Mouse (Mus musculus) hindbrain, embryonic 12.5 days (tissue): ENCODE results near the gene 3110082I17Rik. TPM values are rescaled to one million over a fixed set of nuclear protein-coding genes. Genes with fewer than 3 reads are reported as not detected.

ENCODE experiments used
- ATAC-seq: fragments of 200-750 bp; cut with Nextera tagmentation; 2 replicates; pipeline ENCODE4 v1.8.0; 2017; ENCODE audit warnings: moderate TSS enrichment; ENCODE audit not compliant: low FRiP score
- H3K27ac ChIP-seq: fragments of 300-500 bp; sonication (generic); 2 replicates; pipeline ENCODE4 v1.5.1; 2016; ENCODE audit warnings: mild to moderate bottlenecking
- H3K27me3 ChIP-seq: fragments of 300-500 bp; sonication (generic); 2 replicates; pipeline ENCODE4 v1.6.1; 2016; ENCODE audit warnings: mild to moderate bottlenecking
- H3K36me3 ChIP-seq: fragments of 300-500 bp; sonication (generic); 2 replicates; pipeline ENCODE4 v1.6.1; 2016; ENCODE audit warnings: mild to moderate bottlenecking
- H3K4me1 ChIP-seq: fragments of 300-500 bp; sonication (generic); 2 replicates; pipeline ENCODE4 v1.6.1; 2016
- H3K4me2 ChIP-seq: fragments of 300-500 bp; sonication (generic); replicated peaks from 2 replicates; pipeline ENCODE4 v1.6.1; 2016; ENCODE audit warnings: mild to moderate bottlenecking
- H3K4me3 ChIP-seq: fragments of 300-500 bp; sonication (generic); 2 replicates; pipeline ENCODE4 v1.5.1; 2016; ENCODE audit warnings: mild to moderate bottlenecking
- H3K9ac ChIP-seq: fragments of 300-500 bp; sonication (generic); 2 replicates; pipeline ENCODE4 v1.6.1; 2016; ENCODE audit warnings: mild to moderate bottlenecking, moderate library complexity
- H3K9me3 ChIP-seq: fragments of 300-500 bp; sonication (generic); replicated peaks from 2 replicates; pipeline ENCODE4 v1.6.1; 2016; ENCODE audit warnings: mild to moderate bottlenecking
- WGBS: fragments of 180-500 bp; shearing (Covaris S2); methylation state at CpG from one replicate; pipeline ENCODE4 v1.1.7; 2016; 5-methylcytosine and 5-hydroxymethylcytosine counted together
- polyA plus RNA-seq: library from polyadenylated mRNA; unstranded; fragments of >200 nt; fragmentation: Nextera tagmentation; extraction: Ambion mirVana; gene quantifications from 2 replicates; pipeline ENCODE4 v1.2.1, GENCODE M21; 2016

3110082I17Rik gene
- polyA plus RNA-seq, 1 experiment from 2014 or later, result 26.3 TPM

DNA sequence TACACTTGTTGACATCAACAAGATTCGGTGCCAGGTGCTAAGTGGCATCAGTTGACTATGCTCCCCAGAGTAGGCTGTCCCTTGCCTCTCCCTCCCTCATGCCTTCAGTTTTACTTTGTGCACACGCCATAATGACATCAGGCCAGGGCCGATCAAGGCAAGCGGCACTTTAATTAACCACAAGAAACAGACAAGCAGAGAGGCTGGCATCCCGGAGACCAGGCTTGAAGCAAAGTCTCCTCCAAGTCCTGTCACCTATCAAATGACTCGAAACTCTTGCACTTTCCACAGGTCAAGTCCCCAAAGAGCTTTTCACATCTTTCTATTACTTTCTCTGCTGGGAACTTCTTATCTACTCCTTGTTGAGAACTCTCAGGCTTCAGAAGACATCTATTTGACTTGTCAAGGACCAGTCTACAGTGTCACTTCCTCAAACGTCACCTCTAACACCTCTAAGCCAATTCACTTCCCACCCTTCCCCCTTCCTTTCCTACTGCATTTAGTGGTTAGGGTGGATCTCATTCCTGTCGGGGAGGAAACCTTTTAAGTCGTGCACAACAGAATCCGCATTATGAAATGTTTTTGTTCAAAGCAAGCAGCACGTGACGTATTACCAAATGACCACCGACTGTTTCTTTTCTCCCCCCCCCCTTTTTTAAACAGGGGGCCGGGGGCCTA lies 23.0 kb upstream of the 3110082I17Rik start:
- H3K4me3 ChIP-seq, result peak overlapping the region; percentile 92
- no peaks in the 10 kb centered on the region for H3K27me3 ChIP-seq
- peak overlapping the region; percentile 91 for H3K4me2 ChIP-seq
- peaks cover 10% of the 10 kb centered on the region for H3K4me1 ChIP-seq
- H3K9ac ChIP-seq, result peak overlapping the region; percentile 83
- H3K36me3 ChIP-seq, result peaks cover 38% of the 10 kb centered on the region
- whole genome bisulfite sequencing, result 67% methylated on average over 14 of the region's 14 CpGs
- H3K27ac ChIP-seq, result no peak overlapping the region
- H3K9me3 ChIP-seq, result peaks cover 8% of the 10 kb centered on the region; the same call in 1 of the 2 replicates
- ATAC-seq, result no peak

DNA sequence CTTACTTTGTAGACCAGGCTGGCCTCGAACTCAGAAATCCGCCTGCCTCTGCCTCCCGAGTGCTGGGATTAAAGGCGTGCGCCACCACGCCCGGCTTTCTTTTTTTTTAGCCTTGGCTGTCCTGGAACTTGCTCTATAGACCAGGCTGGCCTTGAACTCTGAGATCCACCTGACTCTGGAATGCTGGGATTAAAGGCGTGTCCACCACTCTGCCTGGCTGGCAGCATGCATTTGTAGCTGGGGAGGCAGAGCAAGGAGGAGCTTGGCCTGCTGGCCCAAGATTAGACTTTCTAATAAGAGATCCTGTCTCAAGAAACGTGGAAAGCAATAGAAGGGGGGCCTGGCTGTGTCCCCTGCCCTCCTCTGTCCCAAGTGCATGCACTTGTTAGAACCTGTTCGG lies 20.1 kb upstream of the 3110082I17Rik start:
- Histone ChIP-seq H3K4me1 (peaks cover 10% of the 10 kb centered on the region), H3K36me3 (peaks cover 64% of the 10 kb centered on the region), H3K9me3 (no peaks in the 10 kb centered on the region), H3K27me3 (no peaks in the 10 kb centered on the region), H3K4me3 (no peak overlapping the region), H3K9ac (no peak overlapping the region), H3K4me2 (no peak overlapping the region), H3K27ac (no peak overlapping the region)
- ATAC-seq, result no peak
- WGBS, result 90% methylated on average over 10 of the region's 10 CpGs

DNA sequence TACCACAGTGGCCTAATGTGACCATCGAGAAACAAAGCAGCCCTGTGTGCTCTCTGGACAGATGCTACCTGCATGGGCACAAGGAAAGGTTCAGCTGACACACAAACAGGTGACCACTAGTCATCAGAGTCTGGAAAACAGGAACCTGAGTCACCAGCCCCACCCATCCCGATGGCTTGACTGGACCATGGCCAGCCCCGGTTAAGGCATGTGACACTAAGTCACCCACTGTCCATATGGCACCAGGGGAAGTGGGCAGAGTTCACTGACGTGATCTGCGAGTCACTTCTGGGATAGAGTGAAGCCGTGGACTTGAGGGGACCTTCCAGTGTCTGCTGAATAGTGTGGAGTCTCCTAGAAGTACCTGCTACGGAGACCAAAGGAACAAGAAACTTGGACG lies 18.8 kb upstream of the 3110082I17Rik start:
- no peak overlapping the region for H3K4me2 ChIP-seq
- H3K9ac ChIP-seq, result no peak overlapping the region
- WGBS, result 91% methylated on average over 8 of the region's 8 CpGs
- no peaks in the 10 kb centered on the region for H3K9me3 ChIP-seq
- peaks cover 78% of the 10 kb centered on the region for H3K36me3 ChIP-seq
- H3K4me3 ChIP-seq, result no peak overlapping the region
- no peaks in the 10 kb centered on the region for H3K27me3 ChIP-seq
- no peak for ATAC-seq
- H3K27ac ChIP-seq, result no peak overlapping the region
- peaks cover 10% of the 10 kb centered on the region for H3K4me1 ChIP-seq

DNA sequence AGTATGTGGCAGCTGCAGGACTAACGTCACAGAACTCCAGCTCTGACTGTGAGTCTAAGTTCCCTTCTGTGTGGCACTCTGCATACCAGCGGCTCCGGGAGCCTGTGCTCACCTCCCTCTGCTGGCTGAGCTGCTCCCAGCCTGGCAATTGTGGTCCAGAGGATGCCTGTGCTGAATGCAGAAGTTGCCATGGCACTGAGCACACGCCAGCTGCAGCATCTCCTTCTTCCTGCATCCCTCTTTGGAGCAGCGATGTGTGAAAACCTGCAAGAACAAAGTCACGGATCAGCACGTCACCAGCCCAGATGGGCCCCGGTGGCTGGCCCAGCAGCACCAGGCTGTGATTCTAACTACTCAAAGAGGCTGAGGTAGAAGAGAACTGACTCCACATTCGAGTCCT lies 14.4 kb upstream of the 3110082I17Rik start:
- H3K4me3 ChIP-seq, result no peak overlapping the region
- H3K4me1 ChIP-seq, result no peaks in the 10 kb centered on the region
- H3K27ac ChIP-seq, result no peak overlapping the region
- peak; percentile 32; the same call in 1 of the 2 replicates for ATAC-seq
- no peak overlapping the region for H3K9ac ChIP-seq
- H3K4me2 ChIP-seq, result no peak overlapping the region
- WGBS, result 64% methylated on average over 9 of the region's 9 CpGs
- no peaks in the 10 kb centered on the region for H3K9me3 ChIP-seq
- peaks cover 88% of the 10 kb centered on the region for H3K36me3 ChIP-seq
- H3K27me3 ChIP-seq, result no peaks in the 10 kb centered on the region

DNA sequence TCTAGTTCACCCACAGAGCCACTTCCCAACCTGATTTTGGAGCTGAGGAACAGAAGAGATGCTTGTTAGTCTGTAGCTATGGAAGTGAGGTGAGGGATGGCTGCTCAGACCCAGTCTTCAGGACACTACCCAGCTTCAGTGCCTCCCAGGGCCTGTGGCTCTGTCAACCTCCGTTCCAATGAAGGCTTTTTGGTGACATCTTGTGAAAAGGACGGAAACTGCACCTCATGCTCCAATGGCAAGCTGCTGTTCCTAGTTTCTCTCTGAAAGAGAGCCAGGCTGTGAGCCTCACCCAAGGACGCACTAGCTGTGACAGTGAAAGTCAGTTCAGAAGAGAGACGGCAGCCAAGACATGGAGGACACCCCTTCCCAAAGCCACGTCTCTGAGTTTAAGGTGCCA lies 7.7 kb upstream of the 3110082I17Rik start:
- WGBS, result 44% methylated on average over 5 of the region's 5 CpGs
- no peak overlapping the region for H3K4me3 ChIP-seq

DNA sequence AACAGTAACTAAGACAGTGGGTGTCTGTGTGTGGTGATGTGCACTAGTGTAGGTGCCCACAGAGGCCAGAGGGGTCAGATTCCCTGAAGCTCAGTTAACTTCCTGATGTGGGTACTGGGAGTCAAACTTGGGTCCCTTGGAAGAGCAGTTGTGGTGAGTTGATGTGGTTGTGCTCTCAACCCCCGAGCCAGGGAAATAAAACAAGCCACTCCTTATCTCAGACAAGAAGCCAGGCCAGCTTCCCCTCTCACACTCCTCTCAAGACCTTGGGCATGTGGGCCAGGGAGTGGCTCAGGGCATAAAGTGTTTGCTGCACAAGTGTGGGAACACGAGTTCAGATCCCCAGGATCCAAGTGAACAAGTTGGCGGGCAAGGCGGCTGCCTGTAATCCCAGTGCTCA lies 6.5 kb upstream of the 3110082I17Rik start:
- no peaks in the 10 kb centered on the region for H3K27me3 ChIP-seq
- no peak overlapping the region for H3K4me2 ChIP-seq
- no peak overlapping the region for H3K9ac ChIP-seq
- no peak overlapping the region for H3K4me3 ChIP-seq
- no peaks in the 10 kb centered on the region for H3K9me3 ChIP-seq
- no peaks in the 10 kb centered on the region for H3K4me1 ChIP-seq
- no peak for ATAC-seq
- H3K36me3 ChIP-seq, result peaks cover 12% of the 10 kb centered on the region
- WGBS, result 76% methylated on average over 4 of the region's 4 CpGs
- H3K27ac ChIP-seq, result no peak overlapping the region

More for the DNA sequence above, 7.7 kb upstream of the 3110082I17Rik start:
- Histone ChIP-seq H3K4me1 (no peaks in the 10 kb centered on the region), H3K4me2 (no peak overlapping the region), H3K27ac (no peak overlapping the region), H3K9ac (no peak overlapping the region), H3K36me3 (peaks cover 24% of the 10 kb centered on the region), H3K9me3 (no peaks in the 10 kb centered on the region), H3K27me3 (no peaks in the 10 kb centered on the region)
- ATAC-seq, result no peak

DNA sequence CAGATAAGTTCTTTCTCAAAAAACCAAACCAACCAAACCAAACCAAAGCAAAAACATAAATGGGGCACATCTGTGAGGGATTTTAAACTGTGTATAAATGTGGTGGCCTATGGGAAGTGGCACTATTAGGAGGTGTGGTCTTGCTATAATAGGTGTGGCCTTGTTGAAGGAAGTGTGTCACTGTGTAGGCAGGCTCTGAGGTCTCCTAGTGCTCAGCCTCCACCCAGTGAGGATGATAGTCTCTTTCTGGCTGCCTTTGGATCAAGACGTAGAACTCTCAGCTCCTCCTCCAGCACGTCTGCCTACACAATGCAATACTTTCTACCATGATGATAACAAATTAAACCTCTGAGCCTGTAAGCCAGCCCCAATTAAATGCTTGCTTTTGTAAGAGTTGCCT lies 6.0 kb upstream of the 3110082I17Rik start:
- Histone ChIP-seq H3K36me3 (peaks cover 7% of the 10 kb centered on the region), H3K27ac (no peak overlapping the region), H3K9ac (no peak overlapping the region), H3K9me3 (no peaks in the 10 kb centered on the region), H3K27me3 (no peaks in the 10 kb centered on the region), H3K4me1 (no peaks in the 10 kb centered on the region), H3K4me2 (no peak overlapping the region), H3K4me3 (no peak overlapping the region)
- WGBS, result 80% methylated on average over 2 of the region's 2 CpGs
- ATAC-seq, result no peak

DNA sequence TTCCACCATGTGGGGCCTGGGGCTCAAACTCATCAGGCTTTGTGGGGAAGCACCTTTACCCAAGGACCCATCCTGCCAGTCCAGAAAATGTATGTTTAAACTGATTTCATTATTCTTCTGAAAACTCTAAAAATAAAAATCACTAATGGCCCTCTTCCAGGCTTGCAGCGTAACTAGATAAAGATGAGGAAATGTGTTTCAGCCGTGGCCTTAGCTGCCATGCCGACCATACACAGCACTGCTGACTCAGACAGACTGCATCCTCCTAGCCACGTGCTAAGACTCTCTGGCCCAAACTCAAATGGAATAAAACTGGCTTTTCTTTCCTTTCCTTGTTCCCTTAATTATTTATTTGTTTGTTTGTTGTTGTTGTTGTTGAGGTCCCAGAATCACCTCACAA lies 4.5 kb upstream of the 3110082I17Rik start:
- no peaks in the 10 kb centered on the region for H3K27me3 ChIP-seq
- no peak overlapping the region for H3K27ac ChIP-seq
- H3K36me3 ChIP-seq, result no peaks in the 10 kb centered on the region
- no peak overlapping the region for H3K4me2 ChIP-seq
- H3K9ac ChIP-seq, result no peak overlapping the region
- WGBS, result 75% methylated on average over 4 of the region's 4 CpGs
- no peak overlapping the region for H3K4me3 ChIP-seq
- ATAC-seq, result no peak
- H3K4me1 ChIP-seq, result peaks cover 6% of the 10 kb centered on the region
- no peaks in the 10 kb centered on the region for H3K9me3 ChIP-seq

DNA sequence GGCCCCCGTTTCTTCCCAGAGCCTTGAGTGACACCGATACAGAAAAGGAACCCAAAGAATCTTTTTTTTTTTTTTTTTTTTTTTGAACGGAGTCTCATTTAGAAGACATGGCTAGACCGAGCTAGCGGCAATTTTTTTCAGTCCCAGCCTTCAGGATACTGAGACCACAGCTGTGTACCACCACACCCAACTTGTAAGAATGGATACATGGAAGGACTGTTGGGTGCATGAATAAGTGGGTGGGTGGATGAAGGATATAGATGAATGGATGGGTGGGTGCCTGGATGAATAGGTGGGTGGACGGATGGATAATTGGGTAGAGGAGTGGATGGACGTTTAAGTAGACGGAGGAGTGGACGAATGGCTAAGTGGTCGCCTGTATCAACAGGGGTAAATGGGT lies 389 bp downstream of the 3110082I17Rik start:
- no peaks in the 10 kb centered on the region for H3K9me3 ChIP-seq
- H3K27ac ChIP-seq, result no peak overlapping the region
- peak overlapping the region; percentile 86 for H3K4me2 ChIP-seq
- no peak for ATAC-seq
- 13% methylated on average over 10 of the region's 10 CpGs for WGBS
- no peaks in the 10 kb centered on the region for H3K27me3 ChIP-seq
- H3K9ac ChIP-seq, result peak overlapping the region; percentile 66
- peaks cover 15% of the 10 kb centered on the region for H3K4me1 ChIP-seq
- H3K4me3 ChIP-seq, result peak overlapping the region; percentile 69
- peaks cover 5% of the 10 kb centered on the region; the same call in 1 of the 2 replicates for H3K36me3 ChIP-seq

DNA sequence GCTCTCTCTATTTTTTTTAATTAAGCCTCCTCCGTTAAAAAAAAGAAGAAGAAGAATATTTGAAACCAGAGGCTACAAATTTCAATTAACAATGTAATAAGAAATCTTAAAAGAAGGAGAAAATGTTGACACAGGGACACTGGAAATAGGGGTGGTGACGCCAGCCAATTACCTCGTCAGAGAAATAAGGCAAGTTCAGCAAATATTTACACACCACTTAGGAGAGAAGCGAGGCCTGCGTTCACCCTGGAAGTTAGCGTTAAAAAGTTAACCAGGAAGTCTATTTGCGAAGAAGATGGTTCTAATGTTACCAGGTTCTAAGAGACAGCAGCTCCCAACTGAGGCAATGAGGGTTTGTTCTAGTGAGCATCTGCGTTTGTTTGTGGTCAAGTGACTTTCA lies 3.1 kb downstream of the 3110082I17Rik start:
- 93% methylated on average over 8 of the region's 8 CpGs for WGBS
- Histone ChIP-seq H3K36me3 (peaks cover 17% of the 10 kb centered on the region; the same call in 1 of the 2 replicates), H3K27me3 (no peaks in the 10 kb centered on the region), H3K4me2 (no peak overlapping the region), H3K4me1 (peaks cover 15% of the 10 kb centered on the region), H3K9me3 (no peaks in the 10 kb centered on the region), H3K27ac (no peak overlapping the region), H3K4me3 (no peak overlapping the region), H3K9ac (no peak overlapping the region)
- ATAC-seq, result no peak

DNA sequence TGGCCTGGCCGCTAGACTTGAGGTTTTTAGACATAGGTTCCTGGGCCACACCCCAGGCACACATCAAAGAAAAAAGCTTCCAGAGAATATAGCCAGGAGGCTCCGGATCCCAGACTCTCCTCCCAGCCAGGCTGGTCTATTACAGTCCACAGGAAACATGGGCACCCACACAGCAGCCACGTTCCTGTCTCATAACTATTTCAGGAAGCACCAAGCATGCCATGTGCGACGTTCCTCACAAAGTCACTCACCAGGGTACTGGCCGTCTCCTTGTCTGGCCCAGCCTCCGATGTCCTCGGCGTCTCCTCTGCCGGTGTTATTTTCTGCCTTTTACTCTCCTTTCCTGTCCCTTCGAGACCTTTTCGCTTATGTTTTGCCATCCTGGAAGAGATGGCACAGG lies 5.2 kb downstream of the 3110082I17Rik start:
- no peak overlapping the region for H3K9ac ChIP-seq
- peaks cover 11% of the 10 kb centered on the region for H3K4me1 ChIP-seq
- H3K4me3 ChIP-seq, result no peak overlapping the region
- H3K27ac ChIP-seq, result no peak overlapping the region
- H3K4me2 ChIP-seq, result no peak overlapping the region
- WGBS, result 92% methylated on average over 12 of the region's 12 CpGs
- H3K36me3 ChIP-seq, result peaks cover 17% of the 10 kb centered on the region; the same call in 1 of the 2 replicates
- no peaks in the 10 kb centered on the region for H3K27me3 ChIP-seq
- H3K9me3 ChIP-seq, result no peaks in the 10 kb centered on the region
- ATAC-seq, result no peak

DNA sequence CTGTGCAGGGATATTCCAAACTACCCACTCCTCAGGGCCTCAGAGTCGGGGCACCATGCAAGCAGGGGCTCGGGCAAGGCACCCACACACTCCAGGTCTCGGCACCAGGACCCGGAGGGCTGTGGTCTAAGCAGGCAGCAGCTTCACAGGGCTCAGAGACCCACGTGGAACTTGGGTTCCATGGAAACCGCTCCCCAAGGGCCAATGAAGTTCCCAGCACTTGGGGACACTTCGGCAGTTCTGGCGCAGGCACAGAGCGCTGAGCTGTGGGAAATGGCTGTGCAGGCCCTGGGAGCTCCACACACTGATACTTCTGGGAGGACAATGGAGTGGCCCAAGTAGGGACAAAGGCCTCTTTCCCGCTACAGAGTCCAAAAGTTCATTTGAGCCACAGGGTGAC lies 7.3 kb downstream of the 3110082I17Rik start:
- Histone ChIP-seq H3K36me3 (peaks cover 17% of the 10 kb centered on the region; the same call in 1 of the 2 replicates), H3K4me1 (peaks cover 14% of the 10 kb centered on the region)
- ATAC-seq, result no peak

DNA sequence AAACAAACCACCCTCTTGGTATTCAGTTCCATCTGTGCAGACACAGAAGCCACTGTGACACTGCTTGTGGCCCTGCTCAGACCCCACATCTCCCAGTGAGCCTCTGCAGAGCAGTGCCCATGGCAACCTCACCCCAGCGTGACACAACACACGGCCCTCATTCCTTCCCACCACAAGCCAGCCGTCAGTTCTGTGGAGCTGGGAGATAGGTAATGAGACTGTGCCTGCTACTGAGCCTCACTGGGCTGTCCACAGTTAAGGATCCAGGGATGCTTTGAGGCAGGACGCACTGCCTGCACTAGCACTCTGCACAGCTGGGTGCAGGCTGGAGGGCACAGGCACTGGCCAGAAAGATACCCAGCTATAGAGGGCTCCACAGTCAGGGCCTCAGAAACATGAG lies 10.4 kb downstream of the 3110082I17Rik start:
- Histone ChIP-seq H3K9ac (0 out of 2 replicates have a peak overlapping the region, but pooled peaks have one; percentile 9), H3K9me3 (no peaks in the 10 kb centered on the region), H3K4me2 (no peak overlapping the region), H3K36me3 (peaks cover 13% of the 10 kb centered on the region; the same call in 1 of the 2 replicates), H3K4me3 (no peak overlapping the region), H3K27me3 (no peaks in the 10 kb centered on the region), H3K27ac (peak overlapping the region; percentile 67), H3K4me1 (peaks cover 14% of the 10 kb centered on the region)
- WGBS, result 20% methylated on average over 4 of the region's 4 CpGs
- peak; percentile 66 for ATAC-seq

More for the DNA sequence above, 7.3 kb downstream of the 3110082I17Rik start:
- Histone ChIP-seq H3K9ac (no peak overlapping the region), H3K4me2 (no peak overlapping the region), H3K27ac (no peak overlapping the region), H3K27me3 (no peaks in the 10 kb centered on the region), H3K4me3 (no peak overlapping the region), H3K9me3 (no peaks in the 10 kb centered on the region)
- 91% methylated on average over 10 of the region's 10 CpGs for WGBS
